Mouse (Mus musculus): ENCODE measurements around the gene Smc6.

Gene Smc6

DNA sequence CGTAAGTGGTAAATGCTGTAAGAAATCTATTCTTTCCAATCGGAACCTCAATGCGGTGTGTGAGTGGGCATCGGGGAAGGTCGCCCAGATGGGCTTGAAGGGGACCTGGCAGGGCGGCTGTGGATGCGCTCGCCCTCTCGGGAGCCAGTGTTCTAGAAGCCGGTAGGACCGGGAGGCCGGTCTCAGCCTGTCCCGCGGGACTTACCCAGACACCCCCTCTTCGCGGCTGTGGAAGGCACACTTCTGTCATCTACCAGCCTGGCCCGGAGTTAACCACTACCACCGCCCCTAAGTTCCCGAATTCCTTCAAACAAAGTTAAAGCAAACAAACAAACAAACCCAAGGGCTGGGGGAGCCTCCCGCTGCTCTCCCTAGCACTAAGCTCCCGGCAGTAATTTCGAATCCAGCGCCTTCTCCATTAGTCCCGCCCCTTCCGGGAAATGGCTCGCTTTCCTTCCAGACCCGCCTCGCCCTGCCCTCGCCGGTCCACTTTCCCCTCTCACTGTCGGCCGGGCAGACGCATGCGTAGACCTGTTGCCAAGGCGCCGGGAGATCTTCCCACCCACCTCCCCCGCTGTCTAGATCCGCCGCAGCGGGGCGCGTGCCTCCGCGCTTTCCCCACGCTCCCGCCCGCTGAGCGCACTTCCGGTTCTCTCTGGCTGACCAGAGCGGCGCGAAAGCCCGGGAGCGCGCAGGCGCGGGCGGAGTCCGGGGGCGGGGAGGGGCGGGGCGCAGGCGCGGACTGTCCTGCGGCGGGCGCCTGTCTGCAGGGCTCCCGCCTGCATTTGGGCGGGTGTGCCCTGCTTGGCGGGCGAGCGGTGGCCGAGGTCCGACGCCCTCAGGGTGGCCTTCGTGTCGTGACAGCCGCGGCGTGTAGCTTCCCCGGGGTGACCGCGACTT is at the start of gene Smc6, which contains the start of gene Gen1:
Gene Smc6 (plus strand): TSS at position 505 of the 900 bp plus-strand sequence.
Gene Gen1 (minus strand): TSS at position 420 of the 900 bp plus-strand sequence.
- peak; percentile 99 for DNase-seq (ENCODE audit: inconsistent ontology term)

DNA sequence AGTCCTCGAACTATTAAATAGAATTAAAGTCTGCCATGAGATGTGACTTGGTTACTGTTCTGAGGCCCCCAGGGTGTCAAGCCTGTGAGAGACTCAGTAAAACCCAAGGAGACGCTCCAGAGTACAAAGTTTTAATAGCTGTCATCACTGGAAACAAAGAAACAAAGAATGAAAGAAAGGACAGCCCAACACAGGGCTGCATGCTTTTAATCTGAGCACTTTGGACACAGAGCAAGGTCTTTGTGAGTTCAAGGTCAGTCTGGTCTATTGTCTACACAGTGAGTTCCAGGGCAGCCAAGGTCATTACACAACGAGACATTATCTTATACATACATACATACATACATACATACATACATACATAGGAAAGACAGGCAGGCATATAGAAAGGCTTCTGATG is 49.2 kb upstream of the Smc6 start:
- no peak for DNase-seq (ENCODE audit: inconsistent ontology term)

DNA sequence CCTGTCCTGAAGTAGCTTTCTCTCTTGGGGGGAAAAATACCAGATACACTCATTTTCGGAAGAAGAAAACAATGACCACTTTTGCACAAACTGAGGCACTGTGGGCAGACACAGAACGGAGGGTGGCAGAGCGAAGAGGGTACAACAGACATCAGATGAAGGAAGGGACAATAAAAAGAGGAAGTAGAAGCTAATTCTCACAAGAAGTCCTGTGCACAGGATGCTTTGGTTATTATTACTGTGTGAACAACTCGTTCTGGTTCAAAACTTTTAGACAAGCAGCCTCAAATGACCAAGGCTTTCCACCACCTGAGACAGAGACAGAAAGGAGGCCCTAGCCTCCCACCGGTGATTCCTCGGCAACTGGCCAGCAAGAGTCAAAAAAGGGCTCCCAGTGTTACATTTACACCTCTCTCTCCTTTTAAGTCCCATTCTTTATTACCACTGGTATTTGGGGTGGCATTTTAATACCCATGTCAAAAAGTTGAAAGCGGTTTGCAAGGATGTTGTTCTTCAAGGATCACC is 47.9 kb upstream of the Smc6 start:
- DNase-seq (ENCODE audit: inconsistent ontology term), result no peak

DNA sequence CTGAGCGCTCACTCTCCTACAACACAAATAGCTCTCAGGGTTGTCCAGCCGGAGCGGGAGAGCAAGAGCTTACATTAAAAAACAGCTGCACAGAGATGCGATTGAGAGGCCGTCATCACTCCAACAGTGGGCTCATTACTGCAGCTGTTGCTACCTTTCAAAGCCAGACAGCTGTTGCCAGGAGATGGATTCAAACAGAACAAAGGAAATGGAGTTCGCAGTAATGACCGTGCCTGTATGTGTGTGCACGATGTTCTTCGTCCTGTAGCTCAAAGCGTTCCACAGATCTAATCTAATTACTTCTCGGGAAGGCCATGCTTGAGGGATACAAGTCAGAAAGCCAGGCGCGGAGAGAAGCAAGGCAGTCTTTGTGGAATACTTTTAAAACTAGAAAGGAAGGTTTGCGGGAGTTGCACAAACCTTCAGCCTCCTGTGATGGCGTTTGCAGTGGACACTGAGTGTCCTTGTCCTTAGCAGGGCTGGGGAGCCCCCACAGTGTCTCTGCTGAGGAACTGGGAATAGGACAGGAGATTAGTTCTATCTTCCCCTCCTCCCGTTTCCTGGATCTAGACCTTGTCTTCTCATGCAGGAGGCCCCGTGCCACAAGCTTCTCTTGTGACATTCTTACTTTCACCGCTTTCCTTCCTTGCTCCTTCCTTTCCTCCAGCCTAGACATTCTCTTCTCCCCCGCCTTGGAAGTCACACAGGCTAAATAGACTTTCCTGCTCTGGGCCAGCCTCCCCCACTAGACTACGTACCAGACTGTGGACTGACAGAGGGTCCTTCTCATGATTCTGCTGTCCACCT is 44.0 kb upstream of the Smc6 start:
- DNase-seq (ENCODE audit: inconsistent ontology term), result no peak

DNA sequence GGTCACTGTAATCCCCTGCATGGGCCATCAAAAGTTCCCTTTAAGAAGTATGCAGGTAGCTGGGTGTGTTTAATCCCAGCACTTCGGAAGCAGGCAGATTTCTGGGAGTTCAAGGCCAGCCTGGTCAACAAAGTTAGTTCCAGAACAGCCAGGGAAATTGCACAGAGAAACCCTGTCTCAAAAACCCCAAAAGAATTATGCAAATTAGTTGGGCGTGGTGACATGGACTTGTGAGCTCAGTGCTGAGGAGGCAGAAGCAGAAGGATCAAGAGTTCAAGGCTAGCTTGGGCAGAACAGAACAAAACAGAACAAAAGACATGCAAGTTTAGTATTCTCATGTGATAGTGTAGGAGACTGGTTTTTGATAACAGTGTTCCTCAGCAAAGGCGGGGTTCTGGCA is 43.1 kb upstream of the Smc6 start:
- DNase-seq (ENCODE audit: inconsistent ontology term), result no peak

DNA sequence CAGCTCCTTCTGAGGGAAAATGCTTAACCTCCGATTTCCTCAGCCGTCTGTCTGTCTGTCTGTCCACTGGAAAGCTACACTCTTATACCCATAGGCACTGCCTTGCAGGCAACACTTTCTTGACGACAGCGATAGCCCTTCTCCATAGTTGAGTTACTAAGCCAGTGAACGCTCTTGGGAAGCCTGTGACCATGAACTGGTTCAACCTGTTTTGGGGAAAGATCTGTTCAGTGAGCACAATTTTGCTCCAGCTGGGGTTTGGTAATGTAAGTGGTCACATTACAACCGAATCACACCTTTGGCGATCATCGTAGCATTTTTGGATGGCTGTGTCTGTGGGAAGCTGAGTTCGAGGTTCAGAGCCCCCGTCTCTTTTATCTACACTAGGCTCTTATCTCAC is 42.6 kb upstream of the Smc6 start:
- DNase-seq (ENCODE audit: inconsistent ontology term), result no peak

DNA sequence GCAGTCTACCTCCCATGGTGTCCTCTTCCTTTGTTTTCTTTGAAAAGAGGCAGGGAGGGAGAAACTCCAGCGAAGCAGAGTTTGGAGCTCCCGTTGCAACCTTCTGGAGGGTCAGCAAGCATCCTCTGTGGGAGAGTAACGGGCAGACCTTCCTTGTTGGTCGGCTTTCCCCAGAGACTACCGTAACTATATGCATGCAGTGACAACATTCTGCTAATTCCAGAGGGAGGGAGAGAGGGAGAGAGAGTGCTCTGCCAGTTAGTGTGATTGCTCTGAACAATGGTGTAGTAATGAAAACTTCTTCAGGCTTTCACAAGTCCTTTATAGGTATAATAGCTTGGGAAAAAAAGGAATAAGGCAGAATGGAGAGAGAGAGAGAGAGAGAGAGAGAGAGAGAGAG is 41.0 kb upstream of the Smc6 start:
- DNase-seq (ENCODE audit: inconsistent ontology term), result no peak

DNA sequence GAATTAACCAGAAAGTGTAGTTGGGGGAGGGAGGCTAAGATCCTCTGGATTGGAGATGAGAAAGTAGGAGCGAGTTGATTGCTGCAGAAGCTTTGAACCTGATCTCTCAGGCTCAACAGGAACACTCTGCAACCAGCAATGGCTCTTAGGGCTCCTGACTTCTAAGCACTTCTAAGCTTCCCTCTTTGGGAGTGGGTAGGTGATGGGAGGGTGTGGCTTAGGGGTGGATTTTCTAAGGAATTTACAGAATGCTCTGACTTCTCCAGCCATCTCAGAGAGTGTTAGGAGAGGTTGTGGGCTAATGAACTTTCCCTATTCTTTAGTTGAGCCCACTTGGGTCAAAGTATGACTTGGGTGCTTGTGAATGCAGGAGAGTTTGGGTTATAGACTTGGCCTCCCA is 39.6 kb upstream of the Smc6 start:
- no peak for DNase-seq (ENCODE audit: inconsistent ontology term)

DNA sequence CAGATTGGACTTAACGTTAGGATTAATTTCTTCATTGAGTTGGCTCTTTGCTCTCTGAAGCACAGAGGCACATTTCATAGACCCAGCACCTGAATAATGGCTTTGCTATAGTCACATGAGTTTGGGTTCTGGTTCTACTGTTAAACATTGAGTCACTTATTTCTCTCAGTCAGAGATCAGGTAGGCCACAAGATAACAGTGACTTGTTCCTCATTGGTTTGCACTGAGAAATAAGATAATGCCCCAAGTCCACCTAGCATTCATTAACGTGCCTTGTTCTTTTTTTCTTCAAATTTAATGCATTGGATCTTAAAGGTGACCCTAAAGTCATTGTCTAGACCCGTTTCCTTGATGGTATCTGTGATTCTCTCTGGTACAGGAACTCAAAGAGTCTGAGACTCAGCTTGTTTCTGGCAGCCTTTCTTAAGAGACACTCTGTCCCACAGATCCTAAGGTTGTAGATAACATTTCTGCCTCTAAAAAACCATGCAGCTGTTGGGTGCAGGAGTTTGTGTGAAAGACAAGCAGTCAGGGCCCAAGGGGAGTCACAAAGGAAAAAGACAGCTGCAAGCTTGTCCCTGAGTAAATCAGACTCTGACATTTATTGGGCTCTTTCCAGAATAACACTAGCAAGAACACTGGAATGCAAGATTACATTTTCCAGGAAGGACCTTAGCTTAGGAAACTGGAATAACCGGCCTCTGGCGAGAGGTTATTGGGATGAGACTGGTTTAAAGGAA is 39.0 kb upstream of the Smc6 start:
- DNase-seq (ENCODE audit: inconsistent ontology term), result no peak

DNA sequence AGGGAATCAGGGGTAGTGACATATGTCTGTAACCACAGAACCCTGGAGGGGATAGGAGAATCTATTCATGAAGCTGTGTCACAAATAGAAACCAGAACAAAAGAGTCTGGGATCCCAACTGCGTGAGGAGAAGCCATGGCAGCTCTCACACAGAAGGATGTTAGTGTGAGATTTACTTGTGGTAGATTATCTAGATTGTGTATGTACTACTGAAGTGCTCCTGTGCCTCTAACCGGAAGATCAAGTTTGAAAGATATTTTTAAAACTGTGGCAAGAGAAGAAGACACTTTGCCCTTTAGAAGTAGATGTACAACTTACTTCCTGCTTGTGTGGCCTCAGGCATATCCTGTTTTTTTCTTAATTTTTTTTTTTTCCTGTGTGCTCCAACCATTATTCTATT is 35.4 kb upstream of the Smc6 start:
- DNase-seq (ENCODE audit: inconsistent ontology term), result no peak

DNA sequence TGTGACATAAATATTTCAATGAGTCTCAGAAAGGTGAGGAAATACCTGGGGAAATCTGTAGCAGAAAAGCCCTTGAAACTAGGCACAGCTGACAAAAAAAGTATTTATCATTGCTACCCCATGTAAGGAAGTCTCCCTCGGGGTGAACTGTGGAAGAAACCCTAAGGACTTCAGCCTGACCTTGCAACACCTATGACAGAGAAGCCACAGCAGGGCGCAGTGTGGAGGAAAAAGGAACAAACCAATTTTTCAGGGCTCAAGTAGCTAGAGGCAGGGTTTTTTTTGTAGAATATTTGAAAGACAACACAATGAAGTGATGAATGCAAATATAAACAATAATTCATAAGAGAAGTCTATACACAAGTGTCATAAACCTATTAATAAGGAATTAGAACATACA is 29.7 kb upstream of the Smc6 start:
- no peak for DNase-seq (ENCODE audit: inconsistent ontology term)

DNA sequence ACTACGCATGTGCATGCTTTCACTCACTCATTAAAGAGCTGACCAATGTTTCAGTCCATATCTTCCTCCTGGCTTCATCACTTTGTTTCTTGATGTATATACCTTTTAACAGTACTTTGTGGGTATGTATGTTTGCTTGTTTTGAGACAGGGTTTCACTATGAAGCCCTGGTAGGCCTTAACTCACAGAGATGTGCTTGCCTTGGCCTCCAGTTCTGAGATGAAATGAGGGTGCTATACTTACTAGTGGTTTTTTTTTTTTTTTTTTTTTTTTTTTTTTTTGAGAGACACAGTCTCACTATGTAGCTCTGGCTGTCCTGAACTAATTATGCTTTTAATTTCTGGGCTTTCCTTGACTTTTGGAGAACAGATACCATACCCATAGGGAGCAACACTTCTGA is 18.2 kb upstream of the Smc6 start:
- no peak for DNase-seq (ENCODE audit: inconsistent ontology term)

DNA sequence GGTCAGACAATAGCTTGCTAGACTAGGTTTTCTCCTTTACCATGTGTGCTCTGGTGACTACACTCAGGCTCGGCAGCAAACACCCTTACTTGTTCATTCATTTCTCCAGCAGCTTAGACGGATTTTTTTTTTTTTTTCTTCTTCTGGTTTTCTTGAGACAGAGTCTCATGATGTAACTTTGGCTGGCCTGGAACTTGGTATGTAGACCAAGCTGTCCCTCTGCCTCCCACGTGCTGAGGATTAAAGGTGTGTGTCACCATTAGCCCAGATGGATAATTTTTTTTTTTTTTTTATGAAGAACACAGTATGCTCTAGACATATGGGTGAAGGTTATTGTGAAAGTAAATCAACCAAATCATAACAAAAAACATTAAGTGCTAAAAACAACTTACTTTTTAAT is 15.4 kb upstream of the Smc6 start:
- no peak for DNase-seq (ENCODE audit: inconsistent ontology term)

DNA sequence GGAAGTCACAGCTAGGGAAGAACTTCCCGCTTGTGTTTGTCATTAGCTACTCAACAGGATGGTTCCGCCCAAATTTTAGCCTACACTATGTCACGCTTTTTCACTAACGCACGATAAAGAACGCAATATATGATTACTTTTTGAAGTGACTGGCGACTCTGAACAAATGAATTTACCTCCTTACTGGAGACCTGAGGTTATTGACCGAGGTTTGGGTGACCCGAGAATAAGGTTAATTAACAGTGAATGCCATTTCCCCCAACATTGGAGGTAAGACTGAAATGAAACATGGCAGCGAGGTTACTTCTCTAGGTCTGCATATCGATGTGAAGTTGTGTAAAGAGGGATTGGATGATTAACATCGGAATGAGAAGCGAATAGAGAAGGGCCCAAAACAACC is 791 bp upstream of the Smc6 start:
- no peak for DNase-seq (ENCODE audit: inconsistent ontology term)

DNA sequence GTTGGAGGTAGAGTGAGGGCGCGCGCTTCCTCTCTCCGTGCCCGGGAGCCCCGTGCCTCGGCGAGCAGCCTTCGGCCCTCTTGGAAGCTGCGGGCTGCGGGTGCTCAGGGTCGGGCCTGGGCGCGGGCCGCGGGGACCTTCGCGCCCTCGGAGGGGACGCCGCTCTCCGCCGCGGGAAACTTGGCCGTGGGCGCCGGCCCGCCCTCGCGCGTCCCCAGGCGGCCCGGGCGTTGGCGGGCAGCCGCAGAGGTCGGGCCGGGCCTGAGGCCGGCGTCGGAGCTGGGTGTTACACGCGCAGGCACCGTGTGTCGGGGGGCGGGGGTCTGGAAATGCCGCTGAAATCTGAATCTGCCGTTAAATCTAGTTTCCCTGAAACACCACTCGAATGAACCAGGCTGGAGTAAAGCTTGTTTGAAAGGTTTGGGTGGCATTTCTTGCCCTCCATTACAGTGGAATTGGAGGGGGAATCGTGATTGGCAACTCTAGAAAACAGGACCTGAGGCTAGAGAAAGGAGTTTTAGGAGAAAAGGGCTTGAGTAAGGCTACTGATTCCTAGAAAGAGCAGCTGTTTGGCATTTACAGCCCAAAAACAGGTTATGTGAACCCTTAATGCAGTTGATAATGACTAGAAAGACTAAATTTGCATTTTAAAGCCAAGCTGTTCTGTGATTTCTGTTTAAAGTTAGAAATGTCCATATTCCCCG is 748 bp downstream of the Smc6 start:
- no peak for DNase-seq (ENCODE audit: inconsistent ontology term)

DNA sequence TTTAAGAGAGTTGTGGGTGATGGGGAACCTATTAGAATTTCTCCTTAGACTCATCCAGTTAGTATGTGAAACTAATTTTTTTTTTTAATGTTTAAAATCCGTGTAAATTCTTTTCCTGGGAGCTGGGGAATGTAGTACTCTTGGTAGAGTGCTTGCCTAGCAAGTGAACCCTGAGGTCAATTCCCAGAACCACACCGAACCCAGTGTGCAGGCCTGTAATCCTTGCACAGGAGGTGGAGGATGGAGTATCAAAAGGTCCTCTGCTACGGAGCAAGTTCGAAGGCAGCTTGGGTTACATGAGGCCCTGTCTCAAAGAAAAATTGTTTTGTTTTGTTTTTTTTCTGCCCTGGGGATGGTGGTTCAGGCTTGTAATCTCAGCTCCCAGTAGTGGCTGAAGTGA is 1.3 kb downstream of the Smc6 start:
- DNase-seq (ENCODE audit: inconsistent ontology term), result peak; percentile 62

DNA sequence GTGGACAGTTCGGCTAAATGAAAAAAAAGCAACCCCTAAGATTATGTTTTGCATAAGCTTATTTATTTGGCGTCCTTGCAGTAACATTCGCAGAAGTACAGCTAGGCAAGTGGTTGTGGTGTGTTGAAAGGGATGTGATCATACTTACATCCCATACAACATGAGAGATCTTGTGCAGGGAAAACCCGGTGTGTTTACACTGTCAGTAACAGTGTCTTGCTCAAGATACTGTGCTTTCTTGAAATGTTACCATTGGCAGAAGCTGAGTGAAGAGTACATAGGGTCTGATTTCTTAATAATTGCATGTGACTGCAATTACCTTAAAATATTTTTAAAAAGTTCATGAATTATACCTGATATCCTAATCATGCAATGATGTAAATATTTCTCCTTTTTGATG is 6.9 kb downstream of the Smc6 start:
- no peak for DNase-seq (ENCODE audit: inconsistent ontology term)

DNA sequence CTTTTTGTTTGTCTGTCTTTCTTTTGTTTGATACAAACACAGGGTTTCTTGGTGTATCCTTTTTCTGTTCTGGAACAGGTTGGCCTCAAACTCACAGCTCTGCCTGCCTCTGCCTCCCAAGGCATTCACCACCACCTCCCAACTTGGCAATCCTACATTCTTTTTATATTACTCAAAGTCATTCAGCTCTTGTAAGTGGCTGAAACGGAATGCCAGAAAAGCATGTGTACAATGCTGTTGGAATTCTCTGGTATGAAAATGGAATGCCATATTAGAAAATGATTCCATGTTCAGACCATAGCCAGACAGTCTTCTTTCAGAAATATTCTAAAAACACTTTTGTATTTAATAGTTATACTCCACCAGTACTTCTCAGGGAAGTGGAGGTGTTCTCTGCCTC is 7.5 kb downstream of the Smc6 start:
- DNase-seq (ENCODE audit: inconsistent ontology term), result peak; percentile 64

DNA sequence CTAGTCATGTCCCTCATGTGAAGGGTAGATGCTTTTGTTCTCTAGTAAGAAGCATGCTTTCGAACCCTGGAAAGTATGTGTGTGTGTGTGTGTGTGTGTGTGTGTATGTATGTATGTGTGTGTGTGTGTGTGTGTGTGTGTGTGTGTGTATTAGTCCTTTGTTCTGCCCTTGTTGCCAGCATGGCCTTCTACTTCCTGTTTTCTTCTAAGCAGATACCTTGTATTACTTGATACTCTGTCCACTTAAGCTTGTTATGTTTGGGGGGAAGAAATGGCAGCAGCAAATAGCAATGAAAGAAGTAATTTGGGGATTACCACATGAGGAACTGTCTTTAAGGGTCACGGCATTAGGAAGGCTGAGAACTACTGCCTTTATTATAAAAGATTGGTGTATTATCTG is 10.9 kb downstream of the Smc6 start:
- no peak for DNase-seq (ENCODE audit: inconsistent ontology term)

DNA sequence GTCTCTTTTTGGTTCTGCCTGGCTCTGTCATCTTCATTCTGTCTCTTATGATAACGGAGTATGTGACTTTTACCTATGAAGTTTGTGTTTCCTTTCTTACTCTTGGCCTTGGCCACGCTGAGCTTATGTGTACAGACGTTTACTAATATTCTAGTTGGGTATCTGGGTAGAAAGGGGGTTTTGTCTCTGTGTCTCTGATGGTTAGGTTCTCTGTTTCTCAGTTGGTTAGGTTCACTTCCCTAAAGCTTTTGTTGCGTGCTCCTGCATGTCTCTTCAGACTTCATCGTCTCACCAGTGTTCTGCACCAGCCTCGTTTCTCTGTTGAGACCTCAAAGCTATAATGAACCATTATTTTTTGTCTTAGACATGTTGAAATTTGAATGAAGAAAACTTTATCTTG is 11.5 kb downstream of the Smc6 start:
- DNase-seq (ENCODE audit: inconsistent ontology term), result no peak

DNA sequence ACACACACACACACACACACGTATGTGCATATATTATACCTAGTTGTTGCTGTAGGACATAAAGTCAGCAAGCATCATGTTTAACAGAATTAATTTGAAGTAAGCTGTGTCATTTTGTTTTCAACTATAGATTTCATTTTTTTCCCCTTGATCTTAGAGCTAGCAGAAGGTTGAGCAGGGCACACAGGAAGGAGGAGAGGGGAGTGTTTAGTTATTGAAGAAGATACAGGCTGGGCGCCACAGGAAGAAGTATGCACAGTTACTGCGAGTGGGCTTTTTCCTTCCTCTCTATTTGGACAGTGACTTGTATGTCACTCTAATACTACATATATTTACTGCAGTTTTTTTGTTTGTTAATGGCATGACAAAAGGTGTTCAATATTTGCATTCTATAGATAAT is 14.2 kb downstream of the Smc6 start:
- no peak for DNase-seq (ENCODE audit: inconsistent ontology term)
